Comparison of ENCODE assay signal across 23 mouse cellular contexts in genomic region chr3:105481419-105481818, GRCm38 (mm10). TPM values are rescaled to one million over a fixed set of nuclear protein-coding genes. Genes with fewer than 3 reads are reported as not detected.
DNase-seq lines count a peak whose midpoint lies in the region; ATAC-seq and TF ChIP-seq lines count a peak whose summit lies in the region.
"Had no signal": no experiment of that assay in that cellular context is flagged by ENCODE, and none has a peak within 500 bp of the region (broad histone marks: within the 10 kb centered on the region; RNA-seq: fewer than 3 reads in every experiment).

No protein-coding gene starts in this region.

- H3K27me3 ChIP-seq in forebrain, embryonic 12.5 days: no peaks in the 10 kb centered on the region
- no peaks in the 10 kb centered on the region for H3K27me3 ChIP-seq in forebrain, embryonic 11.5 days (ENCODE audit: control insufficient read depth, insufficient read depth, low read length)
- no peaks in the 10 kb centered on the region for H3K27me3 ChIP-seq in midbrain, embryonic 10.5 days (ENCODE audit: low read depth, poor library complexity, severe bottlenecking)
- no peaks in the 10 kb centered on the region for H3K27me3 ChIP-seq in midbrain, embryonic 11.5 days (ENCODE audit: control insufficient read depth, insufficient read depth, low read length)
- H3K27me3 ChIP-seq in hindbrain, embryonic 12.5 days: peaks cover 4% of the 10 kb centered on the region; the same call in 1 of the 2 replicates
- H3K27me3 ChIP-seq in intestine, postnatal 0 days (replicated peaks; ENCODE audit: control insufficient read depth, insufficient read depth, low read length): no peaks in the 10 kb centered on the region
- H3K27me3 ChIP-seq: neural tube, embryonic 12.5 days; stomach, embryonic 15.5 days had no signal

- peak overlapping the region; percentile 19; the same call in 1 of the 2 replicates for H3K27ac ChIP-seq in forebrain, embryonic 12.5 days
- no peak overlapping the region for H3K27ac ChIP-seq in forebrain, embryonic 11.5 days (ENCODE audit: low read depth, low read length)
- H3K27ac ChIP-seq in midbrain, embryonic 10.5 days (replicated peaks): peak overlapping the region; percentile 19
- H3K27ac ChIP-seq in midbrain, embryonic 11.5 days (ENCODE audit: low read depth, low read length): no peak overlapping the region
- H3K27ac ChIP-seq in hindbrain, embryonic 12.5 days: no peak overlapping the region
- no peak overlapping the region for H3K27ac ChIP-seq in intestine, postnatal 0 days (ENCODE audit: low read depth, low read length)
- H3K27ac ChIP-seq: embryonic facial prominence, embryonic 10.5 days; gastrocnemius, adult 2 months; limb, embryonic 15.5 days; midbrain, embryonic 12.5 days; neural tube, embryonic 12.5 days; stomach, embryonic 15.5 days had no signal

- H3K9me3 ChIP-seq in forebrain, embryonic 12.5 days: no peaks in the 10 kb centered on the region
- H3K9me3 ChIP-seq in forebrain, embryonic 11.5 days (ENCODE audit: control insufficient read depth, low read length): no peaks in the 10 kb centered on the region
- no peaks in the 10 kb centered on the region for H3K9me3 ChIP-seq in midbrain, embryonic 10.5 days (replicated peaks)
- no peaks in the 10 kb centered on the region for H3K9me3 ChIP-seq in midbrain, embryonic 11.5 days (ENCODE audit: control insufficient read depth, low read length)
- H3K9me3 ChIP-seq in hindbrain, embryonic 12.5 days (replicated peaks): no peaks in the 10 kb centered on the region
- H3K9me3 ChIP-seq in intestine, postnatal 0 days (ENCODE audit: control insufficient read depth): no peaks in the 10 kb centered on the region
- H3K9me3 ChIP-seq: embryonic facial prominence, embryonic 10.5 days; limb, embryonic 15.5 days; midbrain, embryonic 12.5 days; neural tube, embryonic 12.5 days; stomach, embryonic 15.5 days had no signal

- ATAC-seq in forebrain, embryonic 12.5 days (ENCODE audit: low FRiP score): no peak
- ATAC-seq in forebrain, embryonic 11.5 days (replicated peaks; ENCODE audit: low FRiP score): no peak
- no peak for ATAC-seq in midbrain, embryonic 11.5 days (ENCODE audit: low FRiP score)
- ATAC-seq in hindbrain, embryonic 12.5 days (ENCODE audit: low FRiP score): peak; percentile 13; the same call in 1 of the 2 replicates
- no peak for ATAC-seq in intestine, postnatal 0 days
- no peak for ATAC-seq in monocyte, adult 5-6 weeks (replicated peaks; ENCODE audit: insufficient number of reproducible peaks, low FRiP score, low TSS enrichment, poor library complexity, severe bottlenecking)
- ATAC-seq: inflammation-experienced regulatory T-cells, adult 6 months; liver, postnatal 0 days had no signal

- peaks cover 19% of the 10 kb centered on the region for H3K4me1 ChIP-seq in forebrain, embryonic 12.5 days
- H3K4me1 ChIP-seq in forebrain, embryonic 11.5 days (replicated peaks; ENCODE audit: control insufficient read depth, insufficient read depth, low read length): no peaks in the 10 kb centered on the region
- H3K4me1 ChIP-seq in midbrain, embryonic 10.5 days: peaks cover 30% of the 10 kb centered on the region
- H3K4me1 ChIP-seq in midbrain, embryonic 11.5 days (ENCODE audit: control insufficient read depth, insufficient read depth, low read length): no peaks in the 10 kb centered on the region; the same call in 1 of the 2 replicates
- H3K4me1 ChIP-seq in hindbrain, embryonic 12.5 days: peaks cover 31% of the 10 kb centered on the region
- no peaks in the 10 kb centered on the region for H3K4me1 ChIP-seq in intestine, postnatal 0 days (replicated peaks; ENCODE audit: control insufficient read depth, insufficient read depth, low read length)
- H3K4me1 ChIP-seq: limb, embryonic 15.5 days; stomach, embryonic 15.5 days had no signal

- no peak overlapping the region for H3K4me2 ChIP-seq in forebrain, embryonic 12.5 days
- H3K4me2 ChIP-seq in forebrain, embryonic 11.5 days (ENCODE audit: low read depth, low read length, severe bottlenecking): no peak overlapping the region
- no peak overlapping the region for H3K4me2 ChIP-seq in midbrain, embryonic 11.5 days
- no peak overlapping the region for H3K4me2 ChIP-seq in hindbrain, embryonic 12.5 days (replicated peaks)
- no peak overlapping the region for H3K4me2 ChIP-seq in intestine, postnatal 0 days (replicated peaks; ENCODE audit: low read depth)
- H3K4me2 ChIP-seq: limb, embryonic 15.5 days; midbrain, embryonic 12.5 days; neural tube, embryonic 12.5 days; stomach, embryonic 15.5 days had no signal

- no peak for DNase-seq in forebrain, embryonic 11.5 days (ENCODE audit: low spot score)
- no peak for DNase-seq in midbrain, embryonic 10.5 days (ENCODE audit: low spot score)
- no peak for DNase-seq in midbrain, embryonic 11.5 days (ENCODE audit: low spot score, missing footprints)
- DNase-seq in layer of hippocampus, postnatal 10 days (ENCODE audit: low spot score in 2 of 2): peak; percentile 34 to 42
- DNase-seq: adrenal gland, postnatal 14 days; cerebellum, postnatal 25 days; gastrocnemius, adult 2 months; heart, adult 18-20 months; liver, postnatal 0 days; lung, postnatal 36 days; thymus, postnatal 14 days had no signal

- 54% methylated on average over 8 of the region's 8 CpGs for WGBS in forebrain, embryonic 12.5 days
- 69% methylated on average over 8 of the region's 8 CpGs for WGBS in forebrain, embryonic 11.5 days
- 75% methylated on average over 8 of the region's 8 CpGs for whole genome bisulfite sequencing in midbrain, embryonic 10.5 days
- 68% methylated on average over 8 of the region's 8 CpGs for WGBS in midbrain, embryonic 11.5 days
- 41% methylated on average over 8 of the region's 8 CpGs for WGBS in hindbrain, embryonic 12.5 days
- WGBS in intestine, postnatal 0 days: 74% methylated on average over 8 of the region's 8 CpGs

- no peak for TF ChIP-seq CTCF in intestine, postnatal 0 days (IDR thresholded peaks at IDR 0.05; ENCODE audit: low read depth)

- no peaks in the 10 kb centered on the region for H3K36me3 ChIP-seq in forebrain, embryonic 12.5 days (replicated peaks)
- H3K36me3 ChIP-seq in forebrain, embryonic 11.5 days (ENCODE audit: control insufficient read depth, insufficient read depth, low read length): no peaks in the 10 kb centered on the region
- no peaks in the 10 kb centered on the region for H3K36me3 ChIP-seq in midbrain, embryonic 10.5 days
- H3K36me3 ChIP-seq in midbrain, embryonic 11.5 days (ENCODE audit: control insufficient read depth, insufficient read depth, low read length): no peaks in the 10 kb centered on the region
- no peaks in the 10 kb centered on the region for H3K36me3 ChIP-seq in hindbrain, embryonic 12.5 days
- H3K36me3 ChIP-seq in intestine, postnatal 0 days (ENCODE audit: control insufficient read depth, insufficient read depth): no peaks in the 10 kb centered on the region
- H3K36me3 ChIP-seq: embryonic facial prominence, embryonic 10.5 days; limb, embryonic 15.5 days; midbrain, embryonic 12.5 days; neural tube, embryonic 12.5 days; stomach, embryonic 15.5 days had no signal

- H3K4me3 ChIP-seq in forebrain, embryonic 12.5 days (replicated peaks): no peak overlapping the region
- H3K4me3 ChIP-seq in forebrain, embryonic 11.5 days (ENCODE audit: low read depth, low read length): no peak overlapping the region
- H3K4me3 ChIP-seq in midbrain, embryonic 10.5 days: no peak overlapping the region
- no peak overlapping the region for H3K4me3 ChIP-seq in midbrain, embryonic 11.5 days (ENCODE audit: low read depth, low read length)
- no peak overlapping the region for H3K4me3 ChIP-seq in hindbrain, embryonic 12.5 days
- H3K4me3 ChIP-seq in intestine, postnatal 0 days (ENCODE audit: low read depth, low read length): no peak overlapping the region
- H3K4me3 ChIP-seq: embryonic facial prominence, embryonic 10.5 days; erythroblast, embryonic 14.5 days; gastrocnemius, adult 2 months; limb, embryonic 15.5 days; midbrain, embryonic 12.5 days; neural tube, embryonic 12.5 days; stomach, embryonic 15.5 days had no signal

- H3K9ac ChIP-seq in forebrain, embryonic 12.5 days: no peak overlapping the region
- H3K9ac ChIP-seq in forebrain, embryonic 11.5 days (ENCODE audit: low read length): no peak overlapping the region
- no peak overlapping the region for H3K9ac ChIP-seq in midbrain, embryonic 11.5 days (ENCODE audit: low read length)
- no peak overlapping the region for H3K9ac ChIP-seq in hindbrain, embryonic 12.5 days
- H3K9ac ChIP-seq in intestine, postnatal 0 days (ENCODE audit: low read depth, low read length): no peak overlapping the region
- H3K9ac ChIP-seq: limb, embryonic 15.5 days; liver, postnatal 0 days; midbrain, embryonic 12.5 days; neural tube, embryonic 12.5 days; stomach, embryonic 15.5 days had no signal

RNA-seq across cellular contexts. Expression of gene Kcnd3, which starts 29.3 kb away (rescaled TPM):
- 3.5 and 3.7 TPM in 2 replicates for polyA plus RNA-seq in forebrain, embryonic 12.5 days (2016; fragmentation: Nextera tagmentation; extraction: Ambion mirVana)
- 1.3 and 2.1 TPM in 2 replicates for polyA plus RNA-seq in forebrain, embryonic 11.5 days (2014; fragmentation: Nextera tagmentation; extraction: Ambion mirVana)
- polyA plus RNA-seq in midbrain, embryonic 10.5 days (2016; fragmentation: Nextera tagmentation; extraction: Ambion mirVana): 1.2 and 1.7 TPM in 2 replicates
- 2.4 TPM in 2 replicates for polyA plus RNA-seq in midbrain, embryonic 11.5 days (2014; fragmentation: Nextera tagmentation; extraction: Ambion mirVana)
- 5.3 and 5.9 TPM in 2 replicates for polyA plus RNA-seq in hindbrain, embryonic 12.5 days (2016; fragmentation: Nextera tagmentation; extraction: Ambion mirVana)
- 10 to 100 TPM; 40.5 to 43.4 TPM for total RNA-seq in layer of hippocampus, postnatal 10 days (2021)
- polyA plus RNA-seq in intestine, postnatal 0 days (2015; fragmentation: Nextera tagmentation; extraction: Ambion mirVana): 1.1 TPM in 2 replicates
- total RNA-seq in monocyte, adult 5-6 weeks (2017): not detected in 3 replicates
- total RNA-seq: CH12.LX had no signal
- polyA plus RNA-seq: erythroblast, embryonic 14.5 days; inflammation-experienced regulatory T-cells, adult 6 months had no signal

Comparison
In these comparisons a context has a peak if more than half of its experiments do, and no peak if none do; other contexts are left out.
1. H3K27ac ChIP-seq: peak in forebrain, embryonic 12.5 days (single experiment) and midbrain, embryonic 10.5 days (single experiment); none in forebrain, embryonic 11.5 days (single experiment), midbrain, embryonic 11.5 days (single experiment), hindbrain, embryonic 12.5 days (single experiment) and intestine, postnatal 0 days (single experiment).
2. DNase-seq: peak in layer of hippocampus, postnatal 10 days (2 of 2); none in forebrain, embryonic 11.5 days (single experiment), midbrain, embryonic 10.5 days (single experiment) and midbrain, embryonic 11.5 days (single experiment).